Mouse (Mus musculus) cortical plate, adult 2 months (tissue): Measurements from ENCODE around the gene Metrn.

Experiments
- CTCF ChIP-seq: fragments of 200-500 bp; IDR thresholded peaks from 2 replicates; pipeline ENCODE4 v1.5.1; 2011; ENCODE audit warnings: mild to moderate bottlenecking, control low read depth, low read length; ENCODE audit not compliant: insufficient read depth; ENCODE audit errors: extremely low read depth
- POLR2A ChIP-seq: fragments of 200-500 bp; IDR thresholded peaks from 2 replicates; pipeline ENCODE4 v1.6.1; 2011; ENCODE audit warnings: mild to moderate bottlenecking, low read length, control low read depth; ENCODE audit not compliant: insufficient read depth; ENCODE audit errors: extremely low read depth

GRCm38 (mm10) chr17:25783861-25784574 lies 12.9 kb downstream of the Metrn start:
- no peak for TF ChIP-seq POLR2A
- TF ChIP-seq CTCF = no peak
